Mouse (Mus musculus) heart, adult 10 weeks (tissue): Measurements from ENCODE around the gene Grsf1. TPM values are rescaled to one million over a fixed set of nuclear protein-coding genes. Genes with fewer than 3 reads are reported as not detected.

Experiments
- polyA plus RNA-seq: library from polyadenylated mRNA; stranded (reverse); fragments of 350-450 nt; fragmentation: Illumina TruSeq; extraction: RNeasy Lipid Tissue Mini Kit (QIAGEN cat#74804); gene quantifications from one replicate; pipeline ENCODE4 v1.2.3, GENCODE M21; 2014; ENCODE audit warnings: low read depth, low replicate concordance

Grsf1 gene
- polyA plus RNA-seq, result 205 TPM

DNA sequence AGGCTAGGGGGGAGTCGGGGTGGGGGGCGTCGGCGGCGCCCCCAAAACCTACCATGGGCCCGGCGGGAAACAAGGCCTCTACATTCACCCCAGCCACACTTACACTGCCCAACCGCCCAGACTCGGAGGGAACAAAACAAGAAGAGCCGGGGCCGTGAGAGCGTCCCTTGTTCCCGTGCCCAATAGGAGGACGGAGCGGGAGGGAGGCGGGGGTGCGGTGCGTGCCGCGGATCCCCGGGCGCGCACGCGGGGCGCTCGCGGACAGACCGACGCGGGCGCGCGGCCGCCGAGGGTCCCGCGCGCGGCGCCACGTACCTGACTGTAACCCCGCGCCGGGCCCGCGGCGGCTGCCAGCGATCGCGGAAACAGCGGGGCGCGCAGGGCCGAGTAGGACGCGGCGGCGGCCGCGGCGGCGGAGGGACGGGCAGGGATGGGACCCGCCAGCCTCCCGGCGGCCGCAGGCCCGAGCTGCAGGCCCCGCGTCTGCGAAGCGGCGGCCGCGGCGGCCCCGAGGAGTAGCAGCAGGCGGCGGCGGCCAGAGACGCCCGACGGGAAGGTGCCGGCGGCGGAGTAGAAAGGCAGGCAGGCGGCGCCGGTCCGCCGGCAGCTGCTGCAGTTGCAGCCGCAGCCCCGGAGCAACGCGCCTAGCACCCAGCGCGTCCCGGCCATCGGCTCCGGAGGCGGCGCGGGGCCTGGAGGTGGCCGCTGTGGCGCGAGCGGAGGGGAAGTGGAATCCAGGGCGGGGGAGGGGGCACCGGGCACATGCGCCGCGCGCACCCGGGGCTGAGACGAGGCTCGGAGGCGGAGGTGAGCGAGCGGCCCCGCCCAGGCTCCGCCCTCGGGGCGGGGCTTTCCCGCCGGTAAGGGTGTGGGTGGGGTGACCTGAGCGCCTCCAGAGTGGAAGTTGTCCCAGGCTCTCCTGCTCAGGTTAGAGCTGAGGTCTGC, at the start of gene Grsf1:
TSS of gene Grsf1 (minus strand) at position 729 of the 945 bp plus-strand sequence.

GRCm38 (mm10) chr5:88720116-88721002, 44.4 kb upstream of the Grsf1 start, which contains the start of gene Mob1b:
Gene Mob1b (plus strand): TSS chr5:88720855.

Other genes with a start within 250 kb of the Grsf1 start
- gene Ambn, start 220.2 kb downstream of the Grsf1 start, polyA plus RNA-seq, result not detected
- gene Enam, start 188.2 kb downstream of the Grsf1 start, polyA plus RNA-seq, result not detected
- gene Jchain, start 148.3 kb downstream of the Grsf1 start, polyA plus RNA-seq, result 1.3 TPM
- gene Utp3, start 121.7 kb downstream of the Grsf1 start, polyA plus RNA-seq, result 37.6 TPM
- 14.5 TPM for gene Rufy3, start 111.1 kb downstream of the Grsf1 start, polyA plus RNA-seq
- gene Mob1b, start 44.7 kb upstream of the Grsf1 start, polyA plus RNA-seq, result 14.6 TPM
- gene Dck, start 88.8 kb upstream of the Grsf1 start, polyA plus RNA-seq, result 2.1 TPM
- gene Slc4a4, start 210.6 kb upstream of the Grsf1 start, polyA plus RNA-seq, result 11.1 TPM